Mouse (Mus musculus): ENCODE results near the gene Fgfr1op.

The Fgfr1op gene

GRCm38 (mm10) chr17:8209696-8210095, 44.4 kb downstream of the Fgfr1op start:
- TF ChIP-seq GATA4 (IDR thresholded peaks at IDR 0.05; ENCODE audit: insufficient replicate concordance, low read length): no peak

GRCm38 (mm10) chr17:8210170-8210569, 44.9 kb downstream of the Fgfr1op start:
- no peak for TF ChIP-seq GATA4 (IDR thresholded peaks at IDR 0.05; ENCODE audit: insufficient replicate concordance, low read length)

GRCm38 (mm10) chr17:8210675-8211074, 45.4 kb downstream of the Fgfr1op start:
- TF ChIP-seq GATA4 (IDR thresholded peaks at IDR 0.05; ENCODE audit: insufficient replicate concordance, low read length): no peak

- no peak for TF ChIP-seq GATA4 (IDR thresholded peaks at IDR 0.05; ENCODE audit: insufficient replicate concordance, low read length)
These were observed 46.1 kb downstream of the Fgfr1op start for GRCm38 (mm10) chr17:8211399-8211798.

GRCm38 (mm10) chr17:8214369-8214768, 49.1 kb downstream of the Fgfr1op start:
- TF ChIP-seq GATA4 (IDR thresholded peaks at IDR 0.05; ENCODE audit: insufficient replicate concordance, low read length): no peak

GRCm38 (mm10) chr17:8215016-8215745, 49.9 kb downstream of the Fgfr1op start:
- TF ChIP-seq GATA4 (IDR thresholded peaks at IDR 0.05; ENCODE audit: insufficient replicate concordance, low read length): no peak

GRCm38 (mm10) chr17:8223225-8223624, 57.9 kb downstream of the Fgfr1op start:
- TF ChIP-seq GATA4 (IDR thresholded peaks at IDR 0.05; ENCODE audit: insufficient replicate concordance, low read length): no peak

GRCm38 (mm10) chr17:8224072-8224471, 58.8 kb downstream of the Fgfr1op start:
- no peak for TF ChIP-seq GATA4 (IDR thresholded peaks at IDR 0.05; ENCODE audit: insufficient replicate concordance, low read length)

- TF ChIP-seq GATA4 (IDR thresholded peaks at IDR 0.05; ENCODE audit: insufficient replicate concordance, low read length): no peak
These were observed 59.9 kb downstream of the Fgfr1op start for GRCm38 (mm10) chr17:8225166-8225565.

GRCm38 (mm10) chr17:8225746-8226145, 60.4 kb downstream of the Fgfr1op start:
- TF ChIP-seq GATA4 (IDR thresholded peaks at IDR 0.05; ENCODE audit: insufficient replicate concordance, low read length): no peak

GRCm38 (mm10) chr17:8228622-8229021, 63.3 kb downstream of the Fgfr1op start:
- no peak for TF ChIP-seq GATA4 (IDR thresholded peaks at IDR 0.05; ENCODE audit: insufficient replicate concordance, low read length)

GRCm38 (mm10) chr17:8229607-8230006, 64.3 kb downstream of the Fgfr1op start:
- TF ChIP-seq GATA4 (IDR thresholded peaks at IDR 0.05; ENCODE audit: insufficient replicate concordance, low read length): no peak

GRCm38 (mm10) chr17:8232089-8232488, 66.8 kb downstream of the Fgfr1op start:
- TF ChIP-seq GATA4 (IDR thresholded peaks at IDR 0.05; ENCODE audit: insufficient replicate concordance, low read length): no peak

- no peak for TF ChIP-seq GATA4 (IDR thresholded peaks at IDR 0.05; ENCODE audit: insufficient replicate concordance, low read length)
These were observed 68.4 kb downstream of the Fgfr1op start for GRCm38 (mm10) chr17:8233618-8234214.

- TF ChIP-seq GATA4 (IDR thresholded peaks at IDR 0.05; ENCODE audit: insufficient replicate concordance, low read length): no peak
These were observed 69.2 kb downstream of the Fgfr1op start for GRCm38 (mm10) chr17:8234537-8234936.

- no peak for TF ChIP-seq GATA4 (IDR thresholded peaks at IDR 0.05; ENCODE audit: insufficient replicate concordance, low read length)
These were observed 70.4 kb downstream of the Fgfr1op start, which contains the start of gene Ccr6 for GRCm38 (mm10) chr17:8235743-8236142. Gene Ccr6 (plus strand): TSS chr17:8236043.

Data from liver, adult (tissue).